Mouse (Mus musculus) CH12.LX (cell line): ENCODE data around the gene Spata48. TPM values are rescaled to one million over a fixed set of nuclear protein-coding genes. Genes with fewer than 3 reads are reported as not detected.

Source experiments
- DNase-seq: peaks from one replicate; pipeline ENCODE4 v3.0.0-alpha.2; 2013; ENCODE audit errors: extremely low read depth
- H3K27ac ChIP-seq: 2 replicates; pipeline ENCODE4 v1.5.1; 2012; ENCODE audit warnings: low read depth, mild to moderate bottlenecking, control low read depth, moderate library complexity; ENCODE audit not compliant: insufficient read depth
- H3K27me3 ChIP-seq: replicated peaks from 2 replicates; pipeline ENCODE3; 2012; ENCODE audit warnings: inconsistent platforms
- H3K36me3 ChIP-seq, 2 experiments: replicated peaks in 1 of 2; 2 replicates each; pipeline versions ENCODE3 to v1.6.1; 2012; ENCODE audit warnings: inconsistent platforms in 1 of 2, low read length in 1 of 2, mild to moderate bottlenecking in 1 of 2, mixed read lengths in 1 of 2, moderate library complexity in 1 of 2; ENCODE audit not compliant: control insufficient read depth in 1 of 2, insufficient read depth in 1 of 2
- H3K4me1 ChIP-seq, 2 experiments: 2 replicates each; pipeline ENCODE4 v1.6.1; 2012; ENCODE audit warnings: inconsistent platforms in 1 of 2, moderate library complexity in 1 of 2; ENCODE audit not compliant: insufficient read depth in 2 of 2, control insufficient read depth in 1 of 2
- H3K4me2 ChIP-seq: 2 replicates; pipeline ENCODE4 v1.6.1; 2012; ENCODE audit warnings: low read depth, mild to moderate bottlenecking, control low read depth; ENCODE audit not compliant: poor library complexity, insufficient read depth, severe bottlenecking
- H3K4me3 ChIP-seq, 3 experiments: fragments of 150-350 bp in 1 of 3; sonication (generic) in 1 of 3; replicated peaks in 1 of 3; 2 replicates each; pipeline versions ENCODE3 to v1.5.1; 2011 to 2012; ENCODE audit warnings: low read depth in 2 of 3, low read length in 2 of 3, mild to moderate bottlenecking in 2 of 3, moderate library complexity in 2 of 3, control low read depth in 1 of 3, improper control_type of control experiment in 1 of 3, inconsistent platforms in 1 of 3, mixed read lengths in 1 of 3; ENCODE audit not compliant: poor library complexity in 1 of 3
- H3K79me2 ChIP-seq: replicated peaks from 2 replicates; pipeline ENCODE4 v1.6.1; 2012; ENCODE audit warnings: mild to moderate bottlenecking, moderate library complexity; ENCODE audit not compliant: control insufficient read depth, poor library complexity, insufficient read depth, severe bottlenecking; ENCODE audit errors: extremely low read depth
- H3K9ac ChIP-seq: 2 replicates; pipeline ENCODE4 v1.6.1; 2012; ENCODE audit warnings: low read depth, mild to moderate bottlenecking, control low read depth, moderate library complexity; ENCODE audit not compliant: insufficient read depth
- H3K9me3 ChIP-seq: replicated peaks from 2 replicates; pipeline ENCODE3; 2012; ENCODE audit warnings: low read length, inconsistent platforms, mixed read lengths
- BHLHE40 ChIP-seq: IDR thresholded peaks from 2 replicates; pipeline ENCODE4 v1.6.1; 2011; ENCODE audit warnings: mild to moderate bottlenecking, low read depth, low read length, improper control_type of control experiment
- CHD1 ChIP-seq: IDR thresholded peaks from 2 replicates; pipeline ENCODE4 v1.6.1; 2012; ENCODE audit warnings: low read depth, low read length, improper control_type of control experiment, inconsistent platforms
- CHD2 ChIP-seq: IDR thresholded peaks from 2 replicates; pipeline ENCODE4 v1.6.1; 2011; ENCODE audit warnings: low read length, improper control_type of control experiment
- CTCF ChIP-seq, 2 experiments: IDR thresholded peaks in 1 of 2; conservative IDR thresholded peaks in 1 of 2; 2 replicates each; pipeline ENCODE4 v1.5.1; 2011 to 2012; ENCODE audit warnings: low read depth in 2 of 2, low read length in 2 of 2, improper control_type of control experiment in 1 of 2, inconsistent platforms in 1 of 2, mild to moderate bottlenecking in 1 of 2, moderate library complexity in 1 of 2
- ELF1 ChIP-seq: IDR thresholded peaks from 2 replicates; pipeline ENCODE4 v1.6.1; 2014; ENCODE audit warnings: low read depth, mild to moderate bottlenecking, inconsistent platforms, low read length, improper control_type of control experiment
- EP300 ChIP-seq: IDR thresholded peaks from 2 replicates; pipeline ENCODE4 v1.6.1; 2011; ENCODE audit warnings: low read length, improper control_type of control experiment
- ETS1 ChIP-seq: conservative IDR thresholded peaks from 2 replicates; pipeline ENCODE4 v1.6.1; 2012; ENCODE audit warnings: low read depth, mild to moderate bottlenecking, inconsistent platforms, low read length, improper control_type of control experiment, moderate library complexity
- GABPA ChIP-seq: IDR thresholded peaks from 2 replicates; pipeline ENCODE4 v1.6.1; 2012; ENCODE audit warnings: low read depth, low read length, improper control_type of control experiment, inconsistent platforms; ENCODE audit not compliant: insufficient replicate concordance
- HCFC1 ChIP-seq: IDR thresholded peaks from 2 replicates; pipeline ENCODE4 v1.6.1; 2012; ENCODE audit warnings: low read depth, mild to moderate bottlenecking, inconsistent platforms, low read length, improper control_type of control experiment
- JUN ChIP-seq: IDR thresholded peaks from 2 replicates; pipeline ENCODE4 v1.6.1; 2011; ENCODE audit warnings: low read depth, mild to moderate bottlenecking, low read length, improper control_type of control experiment, moderate library complexity; ENCODE audit not compliant: insufficient read depth
- MAFK ChIP-seq: IDR thresholded peaks from 2 replicates; pipeline ENCODE4 v1.6.1; 2011; ENCODE audit warnings: low read length, improper control_type of control experiment; ENCODE audit not compliant: insufficient replicate concordance
- MAZ ChIP-seq: IDR thresholded peaks from 2 replicates; pipeline ENCODE4 v1.6.1; 2012; ENCODE audit warnings: low read depth, mild to moderate bottlenecking, inconsistent platforms, low read length, improper control_type of control experiment, moderate library complexity
- MEF2A ChIP-seq: IDR thresholded peaks from 2 replicates; pipeline ENCODE4 v1.6.1; 2014; ENCODE audit warnings: low read depth, mild to moderate bottlenecking, inconsistent platforms, low read length, improper control_type of control experiment, borderline replicate concordance
- MXI1 ChIP-seq: IDR thresholded peaks from 2 replicates; pipeline ENCODE4 v1.6.1; 2011; ENCODE audit warnings: mild to moderate bottlenecking, low read depth, low read length, improper control_type of control experiment
- MYC ChIP-seq: IDR thresholded peaks from 2 replicates; pipeline ENCODE4 v1.6.1; 2011; ENCODE audit warnings: low read depth, mild to moderate bottlenecking, improper control_type of control experiment, low read length
- NELFE ChIP-seq: IDR thresholded peaks from 2 replicates; pipeline ENCODE4 v1.6.1; 2011; ENCODE audit warnings: low read depth, low read length, improper control_type of control experiment
- NRF1 ChIP-seq: IDR thresholded peaks from 2 replicates; pipeline ENCODE4 v1.6.1; 2014; ENCODE audit warnings: low read depth, mild to moderate bottlenecking, inconsistent platforms, low read length, improper control_type of control experiment, moderate library complexity
- PAX5 ChIP-seq: IDR thresholded peaks from 2 replicates; pipeline ENCODE4 v1.6.1; 2012; ENCODE audit warnings: low read length, inconsistent platforms, mixed read lengths
- POLR2A ChIP-seq: IDR thresholded peaks from 2 replicates; pipeline ENCODE4 v1.6.1; 2011; ENCODE audit warnings: low read depth, mild to moderate bottlenecking, improper control_type of control experiment, low read length
- RAD21 ChIP-seq: IDR thresholded peaks from 2 replicates; pipeline ENCODE4 v1.6.1; 2011; ENCODE audit warnings: low read depth, mild to moderate bottlenecking, low read length, improper control_type of control experiment, moderate library complexity
- RCOR1 ChIP-seq: conservative IDR thresholded peaks from 2 replicates; pipeline ENCODE4 v1.6.1; 2012; ENCODE audit warnings: low read depth, mild to moderate bottlenecking, inconsistent platforms, low read length, improper control_type of control experiment
- SMC3 ChIP-seq: IDR thresholded peaks from 2 replicates; pipeline ENCODE4 v1.6.1; 2011; ENCODE audit warnings: low read depth, low read length, improper control_type of control experiment
- TBP ChIP-seq: conservative IDR thresholded peaks from 2 replicates; pipeline ENCODE4 v1.6.1; 2011; ENCODE audit warnings: low read depth, low read length, improper control_type of control experiment
- TCF12 ChIP-seq: IDR thresholded peaks from 2 replicates; pipeline ENCODE4 v1.6.1; 2014; ENCODE audit warnings: low read depth, mild to moderate bottlenecking, inconsistent platforms, low read length, improper control_type of control experiment
- USF1 ChIP-seq: IDR thresholded peaks from 2 replicates; pipeline ENCODE4 v1.6.1; 2014; ENCODE audit warnings: low read depth, mild to moderate bottlenecking, inconsistent platforms, low read length, improper control_type of control experiment
- ZC3H11A ChIP-seq: IDR thresholded peaks from 2 replicates; pipeline ENCODE4 v1.6.1; 2012; ENCODE audit warnings: low read depth, mild to moderate bottlenecking, inconsistent platforms, low read length, improper control_type of control experiment
- ZKSCAN1 ChIP-seq: IDR thresholded peaks from 2 replicates; pipeline ENCODE4 v1.6.1; 2012; ENCODE audit warnings: low read depth, inconsistent platforms, low read length, improper control_type of control experiment, borderline replicate concordance
- ZMIZ1 ChIP-seq: IDR thresholded peaks from 2 replicates; pipeline ENCODE4 v1.6.1; 2012; ENCODE audit warnings: low read depth, mild to moderate bottlenecking, inconsistent platforms, low read length, improper control_type of control experiment
- dilution Hi-C: fragments of 300-500 bp; cut with MboI; formaldehyde crosslinking; loops from 2 replicates; pipeline ENCODE4 v1.14.3; 2020; ENCODE audit warnings: low sequenced_read_pairs; ENCODE audit not compliant: extremely low pct_unique_long_range_greater_than_20kb, extremely low pct_ligation_motif_present
- in situ Hi-C: fragments of 300-500 bp; cut with MboI; formaldehyde crosslinking; loops from 3 replicates; pipeline ENCODE4 v1.14.3; 2019; ENCODE audit warnings: low sequenced_read_pairs, low pct_ligation_motif_present, low pct_unique_long_range_greater_than_20kb, mixed read lengths
- polyA plus RNA-seq: library from polyadenylated mRNA; unstranded; fragments of >175 nt; gene quantifications from 2 replicates; pipeline ENCODE4 v1.2.1, GENCODE M21; 2012; ENCODE audit warnings: low read depth; ENCODE audit not compliant: insufficient read length
- total RNA-seq, 2 experiments: library from RNA; depleted of rRNA; stranded (reverse); fragments of 300-350 nt in 1 of 2; fragments of >200 nt in 1 of 2; gene quantifications; 2 replicates each; pipeline ENCODE4 v1.2.3; 2012 to 2014

Gene Spata48
- total and polyA plus RNA-seq, 3 experiments = 0.42 to 0.51 (median 0.44) TPM

DNA sequence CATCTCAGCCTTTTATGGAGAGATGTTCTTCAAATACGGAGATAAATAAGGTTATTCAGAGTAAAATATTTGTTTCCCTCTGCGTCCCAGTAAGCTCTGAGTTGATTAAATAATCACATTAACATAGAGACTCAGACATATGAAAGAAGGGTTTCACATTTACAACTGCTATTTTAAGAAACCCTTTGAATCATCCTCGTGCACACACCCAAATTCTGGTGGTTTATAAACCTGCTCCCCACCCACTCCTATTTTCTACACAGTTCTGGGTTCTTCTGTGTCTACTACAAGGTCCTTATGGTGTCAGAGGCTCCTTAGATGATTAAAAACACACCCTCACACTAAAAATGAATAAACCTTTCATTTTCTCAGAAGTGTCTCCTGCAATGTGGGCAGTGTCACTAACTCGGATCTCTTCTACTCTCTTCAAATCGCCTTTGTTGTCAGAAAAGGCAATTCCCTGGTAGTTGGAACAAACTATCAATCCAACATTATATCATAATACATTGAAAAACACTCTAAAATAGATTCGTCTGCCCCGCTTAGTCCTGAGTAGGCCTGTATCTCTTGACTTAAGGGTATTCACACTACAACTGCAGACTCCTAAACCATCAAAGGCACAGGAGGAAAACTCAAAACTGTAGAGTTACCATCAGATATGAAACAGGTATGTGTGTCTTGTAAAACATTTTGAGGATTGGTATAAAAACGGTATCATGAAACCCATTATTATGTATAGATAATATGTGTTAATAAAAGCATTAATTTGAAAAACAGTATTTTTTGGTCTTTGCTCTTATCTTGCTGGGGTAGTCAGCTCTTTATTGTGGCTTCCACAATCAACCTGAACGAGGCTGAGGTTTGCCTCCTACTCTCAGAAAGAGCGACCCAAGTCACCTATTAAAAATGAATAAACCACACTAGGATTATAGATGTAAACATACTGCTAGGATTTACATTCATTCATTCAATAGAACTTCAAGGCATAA, 57.7 kb downstream of the Spata48 start:
- Histone ChIP-seq H3K79me2 (no peaks in the 10 kb centered on the region), H3K27ac (no peak overlapping the region), H3K27me3 (no peaks in the 10 kb centered on the region), H3K9me3 (peaks cover 7% of the 10 kb centered on the region), H3K36me3 (no peaks in the 10 kb centered on the region), H3K9ac (peak overlapping the region; percentile 51), H3K4me1 (peaks cover 28 to 81% of the 10 kb centered on the region in 2 experiments), H3K4me2 (no peak overlapping the region), H3K4me3 (no peak overlapping the region)
- DNase-seq = no peak
- in situ Hi-C loops = no loop called here
- TF ChIP-seq BHLHE40 (peak; percentile 61), MEF2A (peak; percentile 62), MAFK (no peak), CTCF (conservative IDR thresholded peaks at IDR 0.05 in 1 of 2, IDR thresholded peaks at IDR 0.05 in 1 of 2; ENCODE audit: low read depth in 2 of 2, low read length in 2 of 2) (no peak), CHD2 (no peak)
- dilution Hi-C loops = no loop called here

DNA sequence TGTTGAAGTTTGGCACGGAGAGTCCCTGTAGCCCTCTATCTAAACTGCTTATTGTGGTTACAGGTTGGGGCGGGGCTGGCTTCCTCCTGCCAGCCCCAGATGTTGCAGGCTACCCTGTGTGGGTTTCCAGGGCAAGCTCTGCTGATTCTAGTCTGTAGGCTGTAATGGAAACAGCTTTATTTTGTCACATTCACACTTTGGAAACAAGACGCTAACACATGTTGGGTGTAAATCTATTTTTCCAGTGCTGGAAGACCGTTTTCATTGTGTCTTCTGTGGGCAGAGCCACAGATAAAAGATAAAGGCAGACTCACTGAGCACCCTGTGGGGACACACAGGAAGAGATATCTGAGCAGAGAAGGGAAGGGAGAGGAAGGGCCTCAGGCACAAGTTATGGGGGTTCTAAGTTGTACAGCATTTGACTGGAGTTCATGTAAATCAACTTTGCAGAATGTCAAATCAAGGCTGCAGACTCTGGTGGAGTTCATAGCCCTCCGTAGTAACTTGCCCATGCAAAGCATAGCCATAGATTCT, 60.1 kb downstream of the Spata48 start:
- in situ Hi-C loops = no loop called here
- TF ChIP-seq MYC (peak; percentile 78), MAZ (peak; percentile 93), ETS1 (peak; percentile 93), CHD1 (peak; percentile 92), JUN (peak; percentile 39), HCFC1 (no peak; the same call in 1 of the 2 replicates), NELFE (peak; percentile 55), NRF1 (no peak), RCOR1 (0 out of 2 replicates have a peak, but pooled peaks have one; percentile 81), ZKSCAN1 (no peak), MAFK (0 out of 2 replicates have a peak, but pooled peaks have one; percentile 57), RAD21 (no peak; the same call in none of the 2 replicates), CHD2 (peak; percentile 47; the same call in 1 of the 2 replicates), EP300 (peak; percentile 90), MEF2A (peak; percentile 79), CTCF (conservative IDR thresholded peaks at IDR 0.05 in 1 of 2, IDR thresholded peaks at IDR 0.05 in 1 of 2; ENCODE audit: low read depth in 2 of 2, low read length in 2 of 2) (no peak), TBP (no peak), GABPA (no peak), ZC3H11A (no peak), MXI1 (peak; percentile 79), ZMIZ1 (peak; percentile 79), PAX5 (no peak), SMC3 (peak; percentile 20; the same call in 1 of the 2 replicates), USF1 (no peak), ELF1 (peak; percentile 57; the same call in 1 of the 2 replicates), BHLHE40 (peak; percentile 83), POLR2A (no peak; the same call in 1 of the 2 replicates), TCF12 (peak; percentile 88)

More for the DNA sequence above, 60.1 kb downstream of the Spata48 start:
- H3K27me3 ChIP-seq = no peaks in the 10 kb centered on the region
- no peaks in the 10 kb centered on the region for H3K9me3 ChIP-seq
- dilution Hi-C loops = no loop called here
- peaks cover 31 to 90% of the 10 kb centered on the region in 2 experiments for H3K4me1 ChIP-seq
- no peak overlapping the region for H3K4me3 ChIP-seq
- no peaks in the 10 kb centered on the region for H3K79me2 ChIP-seq
- H3K27ac ChIP-seq = peak overlapping the region; percentile 85
- peak overlapping the region; percentile 27; the same call in 1 of the 2 replicates for H3K9ac ChIP-seq
- H3K36me3 ChIP-seq = no peaks in the 10 kb centered on the region
- peak overlapping the region; percentile 37; the same call in 1 of the 2 replicates for H3K4me2 ChIP-seq
- peak; percentile 92 for DNase-seq
